Mouse (Mus musculus): Measurements from ENCODE around the gene Qprt.
"Not testable (repeated sequence)": the region's sequence is repeated elsewhere in the genome, so short reads cannot be mapped to it uniquely, and the experiment has no call there.

Gene Qprt

GRCm38 (mm10) chr7:127098521-127098920 is 23.5 kb downstream of the Qprt start:
- DNase-seq (ENCODE audit: low spot score in 2 of 2) = no peak

DNA sequence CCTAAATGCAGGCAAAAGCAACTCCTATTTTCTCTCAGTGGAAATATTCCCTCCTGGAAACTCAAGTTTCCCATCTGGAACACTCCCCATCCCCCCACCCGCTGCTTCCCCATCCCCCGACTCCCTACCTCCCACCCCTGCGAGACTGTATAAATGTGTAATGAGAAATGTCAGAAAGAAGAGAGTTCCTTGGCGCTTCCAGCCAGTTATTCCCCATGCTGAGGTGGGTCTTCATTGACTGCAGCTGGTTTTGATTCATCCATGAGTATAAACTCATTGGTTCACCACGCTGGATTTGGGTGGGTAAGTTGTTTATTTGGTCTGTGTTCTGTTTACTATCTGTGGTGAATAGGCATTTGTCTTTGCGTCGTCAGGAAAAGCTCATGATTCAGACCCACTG is 25.6 kb downstream of the Qprt start:
- DNase-seq (ENCODE audit: low spot score in 2 of 2) = no peak

GRCm38 (mm10) chr7:127093914-127094313 is 28.1 kb downstream of the Qprt start:
- no peak for DNase-seq (ENCODE audit: low spot score in 2 of 2)

DNA sequence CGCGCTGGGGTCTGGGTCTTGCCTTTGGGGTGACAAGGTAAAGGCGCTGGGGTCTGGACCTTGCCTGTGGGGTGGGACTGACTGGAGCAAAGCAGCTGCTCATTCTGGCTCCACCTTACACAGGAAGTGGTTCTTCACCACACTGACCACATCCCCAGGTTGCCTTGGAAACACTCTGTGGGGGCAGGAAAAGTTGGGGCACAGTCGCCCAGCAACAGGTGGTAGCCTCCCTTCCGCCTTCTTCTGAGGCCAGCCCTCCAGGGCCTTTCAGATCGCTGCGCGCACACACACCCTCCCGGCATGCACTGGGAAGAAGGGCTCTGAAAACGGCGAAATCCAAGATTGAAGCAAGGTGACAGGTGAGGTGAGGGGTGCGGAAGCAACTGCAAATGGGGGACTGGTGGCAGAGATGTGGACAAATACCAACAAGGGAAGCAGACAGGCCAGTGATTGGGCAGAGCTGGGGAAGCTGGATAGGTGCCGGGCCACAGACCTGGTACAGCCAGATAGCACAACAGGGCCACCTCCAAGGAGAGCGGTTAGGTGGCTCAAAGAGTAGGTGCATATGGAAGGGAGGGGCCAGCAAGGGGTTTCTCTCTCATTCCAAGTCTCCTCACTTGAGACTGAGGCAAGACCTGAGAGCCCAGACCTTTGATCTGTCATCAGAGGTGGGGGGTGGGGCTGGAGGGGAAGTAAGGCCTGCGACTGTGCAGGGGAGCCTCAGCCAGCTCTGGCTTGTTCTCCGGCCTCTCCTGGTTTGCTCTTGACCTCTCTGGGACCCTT is 30.7 kb downstream of the Qprt start, which contains the start of gene AI467606:
Gene AI467606, plus strand, starts transcription at position 246 of the 783 bp plus-strand sequence.
- peak; percentile 81 to 87 for DNase-seq (ENCODE audit: low spot score in 2 of 2)

- DNase-seq (ENCODE audit: low spot score in 2 of 2) = no peak
These were observed 31.6 kb downstream of the Qprt start for GRCm38 (mm10) chr7:127090154-127091113.

DNA sequence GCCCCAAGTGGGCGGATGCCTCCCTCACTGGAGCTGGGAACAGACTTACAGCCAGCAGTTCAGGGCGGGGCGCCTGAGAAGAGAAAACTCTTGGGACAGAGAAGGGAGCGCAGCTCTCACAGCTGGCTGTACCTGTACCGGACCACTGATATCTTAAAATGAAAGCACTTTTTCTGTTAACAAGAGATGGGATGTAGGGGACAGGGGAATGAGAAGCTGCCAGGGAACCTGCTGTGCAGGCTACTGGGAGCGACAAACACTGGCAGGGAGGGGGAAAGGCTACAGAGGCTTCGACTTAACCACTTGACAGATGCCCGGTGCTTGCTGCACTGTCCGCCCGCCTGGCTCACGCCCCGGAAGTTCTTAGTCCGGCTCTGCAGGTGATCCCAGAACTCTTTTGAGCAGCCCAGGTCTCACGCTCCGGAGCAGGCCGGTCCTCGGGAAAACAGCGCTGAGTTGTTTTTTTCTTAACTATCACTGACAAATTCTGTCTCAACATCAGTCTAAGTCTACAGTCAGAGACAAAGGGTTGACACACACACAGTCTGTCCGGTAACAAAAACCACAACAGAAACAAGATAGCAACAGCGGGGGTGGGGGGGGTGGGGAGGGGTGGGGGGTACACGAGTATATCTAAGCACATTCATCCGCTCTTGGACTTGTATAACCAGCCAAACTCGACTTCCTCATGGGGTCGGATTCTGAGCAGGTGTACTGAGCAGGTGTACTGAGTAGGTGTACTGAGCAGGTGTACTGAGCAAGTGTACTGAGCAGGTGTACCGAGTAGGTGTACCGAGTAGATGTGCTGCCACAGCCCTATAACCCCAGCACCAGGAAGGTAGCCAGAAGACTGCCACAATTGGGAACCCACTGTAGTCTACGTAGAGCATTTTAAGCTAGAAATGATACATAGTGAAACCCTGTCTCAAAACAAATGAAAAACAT is 32.9 kb downstream of the Qprt start:
- peak in 1 of 2 experiments; percentile 43 for DNase-seq (ENCODE audit: low spot score in 2 of 2)

- DNase-seq (ENCODE audit: low spot score in 2 of 2) = no peak
These were observed 33.9 kb downstream of the Qprt start for GRCm38 (mm10) chr7:127088083-127088482.

- DNase-seq (ENCODE audit: low spot score in 2 of 2) = not testable (repeated sequence)
These were observed 34.6 kb downstream of the Qprt start, which contains the start of gene Zg16 for GRCm38 (mm10) chr7:127087278-127088010. Zg16 (minus strand) TSS chr7:127087328.

DNA sequence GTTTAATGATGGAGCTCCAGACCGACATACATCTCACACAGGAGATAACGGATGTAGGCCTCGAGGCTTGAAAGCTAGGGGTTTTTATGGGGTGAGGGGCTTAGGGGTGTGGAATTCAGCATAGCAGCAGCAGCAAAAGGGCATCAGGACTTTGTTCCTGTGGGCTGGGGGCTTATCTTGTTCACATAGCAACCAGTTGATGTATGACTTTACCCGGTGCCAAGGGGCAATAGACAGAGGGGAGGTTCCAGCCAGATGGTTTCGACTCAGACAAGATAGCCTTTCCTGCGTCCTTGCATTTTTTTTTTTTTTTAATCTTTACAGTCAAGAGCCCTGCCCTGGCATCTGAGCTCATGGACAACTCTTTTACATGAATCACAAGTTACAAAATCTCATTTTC is 36.3 kb downstream of the Qprt start:
- DNase-seq (ENCODE audit: low spot score in 2 of 2) = not testable (repeated sequence)

DNA sequence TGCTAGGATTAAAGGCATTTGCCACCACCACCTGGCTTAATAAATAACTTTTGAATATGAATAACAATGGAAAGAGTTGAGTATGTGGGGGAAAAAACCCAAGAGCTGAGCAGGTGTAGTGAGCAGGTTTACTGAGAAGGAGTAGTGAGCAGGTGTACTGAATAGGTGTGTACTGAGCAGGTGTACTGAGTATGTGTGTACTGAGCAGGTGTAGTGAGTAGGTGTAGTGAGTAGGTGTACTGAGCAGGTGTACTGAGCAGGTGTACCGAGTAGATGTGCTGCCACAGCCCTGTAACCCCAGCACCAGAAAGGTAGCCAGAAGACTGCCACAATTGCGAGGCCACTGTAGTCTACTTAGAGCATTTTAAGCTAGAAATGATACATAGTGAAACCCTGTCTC is 37.2 kb downstream of the Qprt start:
- DNase-seq (ENCODE audit: low spot score in 2 of 2) = no peak

DNA sequence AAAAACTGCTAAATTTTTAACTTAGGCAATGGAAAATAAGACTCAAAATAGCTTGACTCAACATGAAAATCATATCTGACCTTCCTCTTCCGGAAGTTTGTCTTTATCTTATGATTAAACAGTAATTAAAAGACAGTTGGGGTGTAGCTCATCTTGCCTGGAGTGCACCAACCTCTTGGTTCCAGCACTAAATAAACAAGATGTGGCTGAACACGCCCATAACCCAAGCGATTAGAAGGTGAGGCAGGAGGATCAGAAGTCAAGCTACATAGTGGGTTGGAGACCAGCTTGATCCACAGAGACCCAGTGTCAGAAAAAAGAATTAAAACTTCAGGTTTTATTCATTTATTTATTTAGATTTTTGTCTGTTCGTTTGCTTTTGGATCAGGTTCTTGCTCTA is 38.3 kb downstream of the Qprt start:
- no peak for DNase-seq (ENCODE audit: low spot score in 2 of 2)

DNA sequence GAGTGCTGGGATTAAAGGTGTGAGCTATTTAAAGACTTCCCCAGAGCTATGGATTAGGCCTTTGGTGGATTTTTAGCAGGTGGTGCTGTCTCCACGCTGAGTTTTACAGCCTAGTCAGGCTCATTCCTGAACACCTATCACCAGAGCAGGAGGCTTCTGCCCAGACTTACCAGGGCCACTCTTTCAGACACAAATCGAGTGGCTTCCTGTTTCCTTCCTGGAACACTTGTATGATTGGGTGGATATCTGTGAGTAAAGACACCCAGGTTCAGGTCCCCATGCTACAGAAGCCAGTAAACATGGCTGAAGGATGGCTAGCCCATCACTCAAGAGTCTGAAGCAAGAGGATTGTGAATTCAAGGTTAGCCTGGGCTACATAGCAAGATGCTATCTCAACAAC is 39.0 kb downstream of the Qprt start:
- no peak for DNase-seq (ENCODE audit: low spot score in 2 of 2)

DNA sequence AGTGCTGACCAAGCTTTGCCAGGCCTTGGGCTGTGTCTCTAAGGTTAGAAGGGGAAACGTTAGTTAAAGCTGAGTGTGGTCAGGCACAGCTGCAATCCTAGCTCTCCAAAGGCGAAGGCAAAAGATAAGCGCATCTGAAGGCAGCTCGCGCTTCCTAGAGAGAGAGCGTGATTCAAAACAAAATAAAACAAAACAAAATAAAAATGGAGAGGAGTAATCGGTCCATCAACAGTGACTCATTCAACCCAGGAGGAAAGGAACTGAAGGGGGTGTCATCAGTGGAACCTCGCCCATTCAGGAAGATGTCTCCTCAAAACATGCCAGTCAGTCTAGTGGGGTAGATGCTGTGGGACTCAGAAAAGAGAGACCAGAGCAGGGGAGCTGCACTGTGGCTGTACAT is 39.8 kb downstream of the Qprt start:
- DNase-seq (ENCODE audit: low spot score in 2 of 2) = no peak

GRCm38 (mm10) chr7:127080045-127080444 is 42.0 kb downstream of the Qprt start:
- no peak for DNase-seq (ENCODE audit: low spot score in 2 of 2)

DNA sequence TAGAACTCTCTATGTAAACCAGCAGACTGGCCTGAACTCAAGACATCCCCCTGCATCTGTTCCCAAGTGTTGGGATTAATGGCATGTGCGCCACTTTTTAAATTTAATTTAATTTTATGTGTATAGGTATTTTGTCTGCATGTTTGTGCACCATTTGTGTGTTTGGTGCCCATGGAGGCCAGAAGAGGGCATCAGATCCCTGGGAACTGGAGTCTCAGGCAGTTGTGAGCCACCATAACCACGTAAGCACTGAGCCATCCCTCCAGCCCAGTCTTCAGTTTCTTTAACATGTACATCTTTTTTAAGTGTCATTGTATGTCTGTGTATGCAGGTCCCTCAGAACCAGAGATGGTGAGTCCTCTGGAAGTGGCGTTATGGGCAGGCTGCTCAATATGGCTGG is 44.3 kb downstream of the Qprt start:
- DNase-seq (ENCODE audit: low spot score in 2 of 2) = no peak

GRCm38 (mm10) chr7:127076188-127076587 is 45.8 kb downstream of the Qprt start:
- no peak for DNase-seq (ENCODE audit: low spot score in 2 of 2)

- no peak for DNase-seq (ENCODE audit: low spot score in 2 of 2)
These were observed 48.8 kb downstream of the Qprt start for GRCm38 (mm10) chr7:127073221-127073620.

GRCm38 (mm10) chr7:127070871-127071413 is 51.1 kb downstream of the Qprt start:
- no peak for DNase-seq (ENCODE audit: low spot score in 2 of 2)

DNA sequence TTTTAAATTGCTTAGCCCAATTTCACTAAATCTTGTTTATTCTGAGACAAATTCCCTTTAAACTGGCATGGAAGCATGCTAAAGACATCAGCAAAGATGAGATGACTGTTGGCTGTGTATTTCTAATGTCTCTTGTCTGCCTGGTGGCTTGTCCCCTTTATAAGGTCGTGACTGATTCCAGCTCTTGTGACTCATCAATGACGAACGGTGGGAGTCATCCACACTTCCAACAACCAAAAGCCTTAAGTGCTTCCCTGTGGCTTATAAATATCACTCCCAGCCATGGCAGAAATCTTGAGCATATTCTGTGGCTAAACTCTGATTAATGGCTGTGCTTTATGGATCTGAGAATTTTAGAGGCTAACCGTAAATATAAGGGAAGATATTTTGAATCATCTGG is 55.7 kb downstream of the Qprt start:
- no peak for DNase-seq (ENCODE audit: low spot score in 2 of 2)

DNA sequence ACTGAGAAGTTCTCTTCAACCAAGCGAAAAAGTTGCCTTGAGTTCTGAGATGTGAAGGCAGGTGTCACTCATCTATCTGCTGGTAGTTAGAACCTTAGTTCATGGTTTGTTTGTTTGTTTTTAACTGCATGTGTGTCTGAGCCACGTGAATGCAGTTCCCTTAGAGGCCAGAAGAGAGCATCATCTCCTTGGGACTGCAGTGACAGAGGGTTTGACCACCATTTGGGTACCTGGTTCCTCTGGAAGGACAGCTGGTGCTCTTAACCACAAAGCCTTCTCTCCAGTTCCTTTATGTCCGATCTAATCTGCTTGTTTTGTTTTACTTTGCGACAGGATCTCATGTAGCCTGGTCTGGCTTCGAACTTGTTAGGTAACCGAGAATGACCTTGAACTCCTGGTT is 56.5 kb downstream of the Qprt start:
- no peak for DNase-seq (ENCODE audit: low spot score in 2 of 2)
